Mouse (Mus musculus): ENCODE results near the gene Foxk1. TPM values are rescaled to one million over a fixed set of nuclear protein-coding genes. Genes with fewer than 3 reads are reported as not detected.
A peak's percentile ranks its signal among the peaks of the same experiment; 100 is the strongest.

The Foxk1 gene
- polyA plus RNA-seq (2012; rRNA removed) (18.6 and 22.1 TPM in 2 replicates), polyA plus RNA-seq (2014; fragmentation: Nextera tagmentation; extraction: Ambion mirVana) (6.0 and 6.7 TPM in 2 replicates)

DNA sequence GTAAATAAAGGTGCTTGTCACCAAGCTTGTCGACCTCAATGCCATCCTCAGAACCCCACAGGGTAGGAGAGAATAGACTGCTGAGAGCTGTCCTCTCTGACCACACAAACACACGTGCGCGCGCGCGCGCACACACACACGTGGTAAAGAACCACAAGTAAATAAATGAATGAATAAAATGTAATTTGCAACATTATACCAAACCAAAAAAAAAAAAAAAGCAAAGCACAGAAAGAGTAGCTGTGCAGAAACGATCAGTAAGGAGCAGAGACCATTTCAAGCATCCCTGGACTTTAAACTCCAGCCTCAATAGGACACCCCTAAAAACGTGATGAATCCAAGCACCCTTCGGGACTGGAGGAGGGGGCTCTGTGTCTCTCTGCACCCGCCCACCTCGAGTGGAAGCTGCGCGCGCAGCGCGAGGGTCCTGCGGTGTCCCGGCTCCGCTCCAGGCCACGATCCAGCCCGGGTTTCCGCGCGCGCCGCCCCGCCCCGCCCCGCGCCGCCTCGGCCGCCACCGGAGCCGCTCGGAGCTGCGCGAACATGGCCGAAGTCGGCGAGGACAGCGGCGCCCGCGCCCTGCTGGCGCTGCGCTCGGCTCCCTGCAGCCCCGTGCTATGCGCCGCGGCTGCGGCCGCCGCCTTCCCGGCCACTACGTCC, at the start of gene Foxk1:
Gene Foxk1, plus strand, starts transcription at position 517 of the 660 bp plus-strand sequence.
- H3K36me3 ChIP-seq (ENCODE audit: control insufficient read depth, insufficient read depth, low read length) = peaks cover 4% of the 10 kb centered on the region
- ATAC-seq (ENCODE audit: low FRiP score, low read depth) (peak; percentile 94), DNase-seq (ENCODE audit: low spot score) (peak; percentile 91)
- H3K9me3 ChIP-seq (ENCODE audit: control insufficient read depth, low read length) = no peaks in the 10 kb centered on the region
- H3K27me3 ChIP-seq (ENCODE audit: control insufficient read depth, insufficient read depth, low read length) = no peaks in the 10 kb centered on the region
- peak within 1 kb of the TSS; percentile 92 for H3K9ac ChIP-seq (ENCODE audit: low read depth, low read length, severe bottlenecking)
- peak within 1 kb of the TSS; percentile 98 for H3K4me3 ChIP-seq (replicated peaks; ENCODE audit: low read length)
- peak within 1 kb of the TSS; percentile 87 for H3K4me2 ChIP-seq (replicated peaks; ENCODE audit: low read depth, low read length, severe bottlenecking)
- 0 out of 2 replicates have a peak, but pooled peaks have one; percentile 7 for TF ChIP-seq POLR2A (IDR thresholded peaks at IDR 0.05; ENCODE audit: borderline replicate concordance, extremely low read depth, insufficient read depth, insufficient read length)
- H3K4me1 ChIP-seq (ENCODE audit: control insufficient read depth, insufficient read depth, low read length) = peaks cover 29% of the 10 kb centered on the region
- WGBS = under 1% methylated on average over 40 of the region's 60 CpGs
- H3K27ac ChIP-seq (replicated peaks; ENCODE audit: low read depth, low read length) = peak within 1 kb of the TSS; percentile 83

DNA sequence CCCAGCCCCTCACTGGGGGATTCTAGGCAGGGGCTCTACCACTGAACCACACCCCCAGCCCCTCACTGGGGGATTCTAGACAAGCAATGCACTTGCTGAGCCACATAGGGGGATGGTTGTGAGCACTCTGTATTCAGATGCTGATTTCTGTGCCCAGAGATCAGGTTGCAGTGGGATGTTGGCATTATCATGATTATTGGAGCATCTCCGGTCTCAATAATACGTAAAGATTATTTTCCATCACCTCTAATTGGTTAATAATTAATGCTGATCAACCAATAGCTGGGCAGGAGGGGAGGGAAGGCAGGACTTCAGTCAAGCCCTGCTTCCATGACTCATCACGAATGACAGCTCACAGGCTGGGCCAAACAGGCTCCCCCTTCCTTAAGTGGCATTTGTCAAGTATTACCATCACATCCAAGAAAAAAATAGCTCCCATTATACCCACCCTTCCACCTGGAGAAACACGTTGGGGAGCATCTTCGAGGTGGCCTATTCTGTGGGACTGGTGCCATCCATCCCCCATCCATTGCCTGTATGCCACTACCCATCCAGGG, 48.9 kb upstream of the Foxk1 start:
- no peak overlapping the region for H3K4me3 ChIP-seq (replicated peaks; ENCODE audit: low read length)
- no peaks in the 10 kb centered on the region for H3K36me3 ChIP-seq (ENCODE audit: control insufficient read depth, insufficient read depth, low read length)
- 87% methylated on average over 5 of the region's 5 CpGs for WGBS
- DNase-seq (ENCODE audit: low spot score) = no peak
- H3K27ac ChIP-seq (replicated peaks; ENCODE audit: low read depth, low read length) = no peak overlapping the region
- no peak overlapping the region for H3K9ac ChIP-seq (ENCODE audit: low read depth, low read length, severe bottlenecking)
- TF ChIP-seq POLR2A (IDR thresholded peaks at IDR 0.05; ENCODE audit: borderline replicate concordance, extremely low read depth, insufficient read depth, insufficient read length) = no peak
- no peak overlapping the region for H3K4me2 ChIP-seq (replicated peaks; ENCODE audit: low read depth, low read length, severe bottlenecking)
- H3K27me3 ChIP-seq (ENCODE audit: control insufficient read depth, insufficient read depth, low read length) = no peaks in the 10 kb centered on the region
- H3K4me1 ChIP-seq (ENCODE audit: control insufficient read depth, insufficient read depth, low read length) = no peaks in the 10 kb centered on the region
- no peaks in the 10 kb centered on the region for H3K9me3 ChIP-seq (ENCODE audit: control insufficient read depth, low read length)
- ATAC-seq (ENCODE audit: low FRiP score, low read depth) = no peak

DNA sequence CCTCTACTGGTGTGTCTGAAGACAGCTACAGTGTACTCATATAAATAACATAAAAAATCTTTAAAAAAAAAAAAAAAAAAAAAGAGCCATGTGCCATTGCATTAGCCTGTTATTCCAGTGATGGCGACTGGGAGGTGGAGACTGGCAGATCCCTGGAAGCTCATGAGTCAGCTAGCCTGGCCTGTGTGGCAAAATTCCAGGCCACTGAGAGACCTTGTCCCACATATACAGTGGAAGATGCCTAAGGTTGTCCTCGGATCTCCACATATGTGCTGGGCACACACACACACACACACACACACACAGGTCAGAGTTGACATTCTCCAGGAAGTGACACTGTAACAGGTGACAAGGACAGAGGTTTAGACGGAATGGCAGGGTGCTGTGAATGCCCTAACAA, 46.2 kb upstream of the Foxk1 start:
- ATAC-seq (ENCODE audit: low FRiP score, low read depth) (no peak), DNase-seq (ENCODE audit: low spot score) (no peak)
- TF ChIP-seq POLR2A (IDR thresholded peaks at IDR 0.05; ENCODE audit: borderline replicate concordance, extremely low read depth, insufficient read depth, insufficient read length) = no peak
- Histone ChIP-seq H3K4me2 (replicated peaks; ENCODE audit: low read depth, low read length, severe bottlenecking) (no peak overlapping the region), H3K4me3 (replicated peaks; ENCODE audit: low read length) (no peak overlapping the region), H3K27ac (replicated peaks; ENCODE audit: low read depth, low read length) (no peak overlapping the region), H3K36me3 (ENCODE audit: control insufficient read depth, insufficient read depth, low read length) (no peaks in the 10 kb centered on the region), H3K4me1 (ENCODE audit: control insufficient read depth, insufficient read depth, low read length) (no peaks in the 10 kb centered on the region), H3K9ac (ENCODE audit: low read depth, low read length, severe bottlenecking) (no peak overlapping the region), H3K9me3 (ENCODE audit: control insufficient read depth, low read length) (no peaks in the 10 kb centered on the region), H3K27me3 (ENCODE audit: control insufficient read depth, insufficient read depth, low read length) (no peaks in the 10 kb centered on the region)
- WGBS = 77% methylated on average over 3 of the region's 3 CpGs

DNA sequence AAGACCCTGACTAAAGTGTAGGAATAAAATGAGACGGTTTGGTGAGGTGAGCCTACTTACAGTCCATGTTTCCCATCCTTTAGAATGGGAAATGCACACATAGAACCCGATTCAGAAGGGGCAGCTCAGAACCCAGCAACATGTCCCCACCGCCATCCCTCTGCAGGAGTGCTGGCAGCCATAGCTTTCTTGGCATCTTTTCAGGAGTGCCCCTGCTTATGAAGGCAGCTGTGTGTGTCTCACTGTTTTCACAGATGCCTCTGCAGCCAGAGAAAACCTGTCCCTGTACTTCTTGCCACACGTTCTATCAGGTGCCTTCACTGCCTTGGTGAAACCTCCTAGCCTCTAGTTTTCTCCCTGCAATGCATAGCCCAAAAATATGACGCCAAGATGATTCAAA, 40.1 kb upstream of the Foxk1 start:
- Histone ChIP-seq H3K9me3 (ENCODE audit: control insufficient read depth, low read length) (no peaks in the 10 kb centered on the region), H3K27ac (replicated peaks; ENCODE audit: low read depth, low read length) (no peak overlapping the region), H3K9ac (ENCODE audit: low read depth, low read length, severe bottlenecking) (no peak overlapping the region), H3K4me1 (ENCODE audit: control insufficient read depth, insufficient read depth, low read length) (no peaks in the 10 kb centered on the region), H3K36me3 (ENCODE audit: control insufficient read depth, insufficient read depth, low read length) (no peaks in the 10 kb centered on the region), H3K4me2 (replicated peaks; ENCODE audit: low read depth, low read length, severe bottlenecking) (no peak overlapping the region), H3K4me3 (replicated peaks; ENCODE audit: low read length) (no peak overlapping the region), H3K27me3 (ENCODE audit: control insufficient read depth, insufficient read depth, low read length) (no peaks in the 10 kb centered on the region)
- ATAC-seq (ENCODE audit: low FRiP score, low read depth) (no peak), DNase-seq (ENCODE audit: low spot score) (no peak)
- WGBS = 58% methylated on average over 5 of the region's 5 CpGs
- no peak for TF ChIP-seq POLR2A (IDR thresholded peaks at IDR 0.05; ENCODE audit: borderline replicate concordance, extremely low read depth, insufficient read depth, insufficient read length)

DNA sequence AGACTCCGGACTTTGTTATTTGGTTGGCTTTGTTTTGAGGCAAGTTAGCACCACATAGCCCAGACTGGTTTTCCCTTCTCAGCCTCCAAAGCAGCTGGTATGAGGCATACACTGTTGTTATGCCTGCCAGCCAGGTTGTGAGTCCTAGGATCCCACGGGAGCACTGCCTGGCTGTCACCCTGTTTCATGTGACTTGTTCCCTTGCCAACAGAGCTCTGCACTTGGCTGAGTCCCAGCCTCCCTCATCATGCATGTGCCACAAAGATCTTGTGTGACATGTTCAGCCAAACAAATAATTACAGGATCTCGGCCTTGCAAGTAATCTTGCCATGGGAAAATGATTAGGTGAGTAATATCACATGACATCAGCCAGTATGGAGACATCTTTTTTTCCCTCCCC, 38.4 kb upstream of the Foxk1 start:
- no peak overlapping the region for H3K4me2 ChIP-seq (replicated peaks; ENCODE audit: low read depth, low read length, severe bottlenecking)
- DNase-seq (ENCODE audit: low spot score) (peak; percentile 21), ATAC-seq (ENCODE audit: low FRiP score, low read depth) (no peak)
- H3K9ac ChIP-seq (ENCODE audit: low read depth, low read length, severe bottlenecking) = no peak overlapping the region
- WGBS = 78% methylated on average over 3 of the region's 3 CpGs
- no peak overlapping the region for H3K4me3 ChIP-seq (replicated peaks; ENCODE audit: low read length)
- H3K27me3 ChIP-seq (ENCODE audit: control insufficient read depth, insufficient read depth, low read length) = no peaks in the 10 kb centered on the region
- no peak for TF ChIP-seq POLR2A (IDR thresholded peaks at IDR 0.05; ENCODE audit: borderline replicate concordance, extremely low read depth, insufficient read depth, insufficient read length)
- 0 out of 2 replicates have a peak, but pooled peaks cover 4% of the 10 kb centered on the region for H3K4me1 ChIP-seq (ENCODE audit: control insufficient read depth, insufficient read depth, low read length)
- no peak overlapping the region for H3K27ac ChIP-seq (replicated peaks; ENCODE audit: low read depth, low read length)
- H3K9me3 ChIP-seq (ENCODE audit: control insufficient read depth, low read length) = no peaks in the 10 kb centered on the region
- no peaks in the 10 kb centered on the region for H3K36me3 ChIP-seq (ENCODE audit: control insufficient read depth, insufficient read depth, low read length)
